Mouse (Mus musculus): Measurements from ENCODE around the gene Kndc1. TPM values are rescaled to one million over a fixed set of nuclear protein-coding genes. Genes with fewer than 3 reads are reported as not detected.

The Kndc1 gene
- polyA plus RNA-seq, 1 experiment from 2014 or later = 0.26 TPM

DNA sequence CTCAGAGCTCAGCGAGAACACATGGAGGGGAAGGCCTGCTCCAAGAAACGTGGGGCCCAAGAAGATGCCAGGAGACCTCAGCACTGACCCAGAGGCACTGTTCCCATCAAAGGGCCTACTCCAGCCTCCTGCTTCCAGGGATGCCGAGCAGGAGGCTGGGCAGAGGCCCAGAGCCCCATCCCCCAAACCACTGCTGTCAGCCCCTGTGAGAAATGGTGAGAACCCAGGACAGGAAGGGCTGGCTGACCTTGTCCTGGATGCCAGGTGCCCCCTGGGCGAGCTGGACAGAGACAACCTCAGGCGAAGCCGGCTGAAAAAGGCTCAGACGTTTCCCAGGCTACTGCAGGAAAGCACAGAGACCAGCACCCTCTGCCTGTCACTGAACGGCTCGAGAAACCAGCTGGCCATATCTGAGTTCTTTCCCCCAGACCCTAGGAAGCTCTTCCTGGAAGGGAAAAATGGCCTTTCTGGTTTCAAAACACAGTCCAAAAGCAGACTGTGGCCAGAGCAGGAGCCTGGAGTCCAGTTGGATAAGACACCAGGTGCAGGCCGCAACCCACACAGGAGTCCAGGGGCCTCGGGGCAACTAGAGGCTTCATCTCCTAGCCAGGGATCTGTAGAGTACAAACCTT, 15.8 kb downstream of the Kndc1 start:
- Histone ChIP-seq H3K9me3 (no peaks in the 10 kb centered on the region), H3K27ac (no peak overlapping the region), H3K4me1 (peaks cover 30% of the 10 kb centered on the region), H3K27me3 (ENCODE audit: poor library complexity, severe bottlenecking) (peaks cover 90% of the 10 kb centered on the region), H3K36me3 (replicated peaks) (no peaks in the 10 kb centered on the region), H3K4me3 (no peak overlapping the region)
- DNase-seq (ENCODE audit: extremely low spot score, low spot score) = no peak
- 64% methylated on average over 11 of the region's 11 CpGs for WGBS

DNA sequence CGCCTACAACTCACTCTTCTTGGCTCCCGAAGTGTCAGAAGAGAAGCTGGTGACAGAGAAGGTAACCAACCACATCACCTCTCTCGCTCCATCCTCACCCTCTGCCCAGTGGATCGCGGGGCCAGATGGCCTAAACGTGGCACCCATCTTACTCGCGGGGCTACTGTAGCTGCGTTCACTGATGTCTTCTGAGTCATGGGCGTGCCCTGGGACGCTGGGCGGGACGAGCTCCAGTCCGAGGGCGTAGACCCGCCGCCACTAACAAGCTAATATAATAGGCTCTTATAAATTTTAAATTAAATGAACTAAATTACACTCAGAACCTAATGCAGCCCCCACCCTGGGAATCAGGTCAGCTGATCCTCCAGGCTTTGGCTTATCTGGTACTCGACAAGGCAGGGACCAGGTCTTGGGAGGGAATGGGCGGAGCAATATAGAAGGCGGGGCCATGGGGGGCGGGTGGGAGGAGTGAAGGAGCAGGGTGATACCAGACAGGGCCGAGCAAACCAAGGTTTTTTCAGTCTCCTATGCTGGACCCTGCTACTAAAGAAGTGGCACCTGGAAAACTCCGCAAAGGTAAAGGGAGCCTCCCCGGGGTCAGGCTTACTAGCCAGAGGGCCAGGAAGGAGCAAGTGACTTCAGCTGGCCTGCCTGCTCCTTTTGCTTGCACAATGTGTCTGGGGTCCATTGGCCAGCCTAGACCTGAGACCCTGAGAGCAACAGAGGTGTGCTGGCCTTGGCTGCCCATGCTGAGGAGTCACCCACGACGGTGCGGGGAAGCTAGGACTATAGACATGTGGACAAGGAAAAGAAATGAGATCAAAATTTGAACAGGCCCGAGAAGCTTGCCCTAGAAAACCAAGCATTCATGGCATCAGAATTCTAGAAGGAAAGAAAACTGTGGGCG, 19.9 kb downstream of the Kndc1 start:
- Histone ChIP-seq H3K27ac (no peak overlapping the region), H3K36me3 (replicated peaks) (no peaks in the 10 kb centered on the region), H3K9me3 (no peaks in the 10 kb centered on the region), H3K4me1 (peaks cover 29% of the 10 kb centered on the region), H3K27me3 (ENCODE audit: poor library complexity, severe bottlenecking) (peaks cover 96% of the 10 kb centered on the region), H3K4me3 (peak overlapping the region; percentile 50)
- DNase-seq (ENCODE audit: extremely low spot score, low spot score) = peak; percentile 46
- WGBS = 8% methylated on average over 29 of the region's 29 CpGs

DNA sequence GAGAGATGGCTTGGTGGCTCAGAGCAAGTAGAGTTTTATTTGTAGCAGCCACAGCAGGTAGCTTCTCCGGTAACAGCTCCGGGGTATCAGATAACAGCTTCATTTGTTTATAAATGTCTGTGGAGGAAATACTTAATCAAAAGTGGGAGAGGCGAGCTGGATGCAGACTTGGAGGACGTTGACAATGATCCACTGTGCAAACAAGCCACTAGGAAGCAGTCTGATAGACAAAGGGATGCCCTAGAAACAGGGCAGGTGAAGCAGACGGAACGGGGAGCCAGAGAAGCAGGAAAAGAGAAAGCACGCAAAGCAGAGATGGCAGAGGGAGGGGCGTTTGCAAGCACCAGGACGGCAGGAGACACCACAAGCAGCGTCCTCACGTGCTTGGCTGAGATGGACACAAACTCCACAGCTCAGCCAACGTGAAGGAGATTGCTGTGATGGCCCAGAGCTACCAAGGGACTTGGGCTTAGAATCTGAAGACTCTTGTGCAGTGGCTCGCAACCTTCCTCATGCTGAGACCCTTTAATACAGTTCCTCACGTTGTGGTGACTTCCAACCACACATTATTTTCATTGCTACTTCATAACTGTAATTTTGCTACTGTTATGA, 21.3 kb downstream of the Kndc1 start:
- WGBS = 7% methylated on average over 14 of the region's 14 CpGs
- H3K36me3 ChIP-seq (replicated peaks) = no peaks in the 10 kb centered on the region
- H3K27me3 ChIP-seq (ENCODE audit: poor library complexity, severe bottlenecking) = peaks cover 92% of the 10 kb centered on the region
- H3K27ac ChIP-seq = no peak overlapping the region
- H3K9me3 ChIP-seq = no peaks in the 10 kb centered on the region
- no peak for DNase-seq (ENCODE audit: extremely low spot score, low spot score)
- peak overlapping the region; percentile 25 for H3K4me3 ChIP-seq
- peaks cover 21% of the 10 kb centered on the region for H3K4me1 ChIP-seq

DNA sequence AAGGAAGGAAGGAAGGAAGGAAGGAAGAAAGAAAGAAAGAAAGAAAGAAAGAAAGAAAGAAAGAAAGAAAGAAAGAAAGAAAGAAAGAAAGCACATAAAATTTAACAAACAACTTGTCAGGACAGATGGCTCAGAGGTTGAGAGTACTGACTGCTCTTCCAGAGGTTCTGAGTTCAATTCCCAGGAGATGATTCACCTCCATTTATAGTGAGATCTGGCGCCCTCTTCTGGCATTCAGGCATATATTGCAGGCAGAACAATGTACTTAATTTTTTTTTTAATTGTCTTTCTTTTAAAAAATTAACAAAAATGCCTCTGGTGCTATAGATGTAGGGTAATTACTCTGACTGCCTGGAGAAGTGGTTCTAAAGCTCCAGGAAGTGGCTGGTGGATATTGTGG, 21.8 kb downstream of the Kndc1 start:
- no peak overlapping the region for H3K4me3 ChIP-seq
- DNase-seq (ENCODE audit: extremely low spot score, low spot score) = no peak
- WGBS = 0% methylated on average over 1 of the region's 1 CpGs
- H3K36me3 ChIP-seq (replicated peaks) = no peaks in the 10 kb centered on the region
- peaks cover 21% of the 10 kb centered on the region for H3K4me1 ChIP-seq
- peaks cover 86% of the 10 kb centered on the region for H3K27me3 ChIP-seq (ENCODE audit: poor library complexity, severe bottlenecking)
- H3K9me3 ChIP-seq = no peaks in the 10 kb centered on the region
- H3K27ac ChIP-seq = no peak overlapping the region

DNA sequence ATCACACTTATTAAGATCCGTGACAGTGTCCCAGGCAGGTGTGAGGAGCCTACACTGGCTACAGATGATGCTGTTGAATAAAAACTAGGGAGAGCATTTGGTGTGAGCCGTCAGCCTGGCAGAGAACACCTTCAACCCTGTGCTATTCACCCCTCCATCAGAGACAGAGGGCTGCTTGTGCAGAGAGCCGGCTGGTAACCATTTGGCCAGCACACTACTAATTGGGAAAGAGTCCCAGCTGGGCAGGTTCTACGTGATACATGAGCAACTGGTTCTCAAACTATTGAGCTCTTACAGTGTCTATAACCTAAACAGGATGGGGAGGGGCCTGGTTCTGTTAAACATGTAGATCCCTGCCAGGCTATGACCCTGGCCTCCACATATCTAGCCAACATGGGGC, 23.8 kb downstream of the Kndc1 start:
- 88% methylated on average over 4 of the region's 4 CpGs for whole genome bisulfite sequencing
- H3K27ac ChIP-seq = no peak overlapping the region
- H3K9me3 ChIP-seq = no peaks in the 10 kb centered on the region
- H3K36me3 ChIP-seq (replicated peaks) = no peaks in the 10 kb centered on the region
- H3K27me3 ChIP-seq (ENCODE audit: poor library complexity, severe bottlenecking) = peaks cover 70% of the 10 kb centered on the region
- H3K4me1 ChIP-seq = peaks cover 21% of the 10 kb centered on the region
- no peak overlapping the region for H3K4me3 ChIP-seq
- no peak for DNase-seq (ENCODE audit: extremely low spot score, low spot score)

DNA sequence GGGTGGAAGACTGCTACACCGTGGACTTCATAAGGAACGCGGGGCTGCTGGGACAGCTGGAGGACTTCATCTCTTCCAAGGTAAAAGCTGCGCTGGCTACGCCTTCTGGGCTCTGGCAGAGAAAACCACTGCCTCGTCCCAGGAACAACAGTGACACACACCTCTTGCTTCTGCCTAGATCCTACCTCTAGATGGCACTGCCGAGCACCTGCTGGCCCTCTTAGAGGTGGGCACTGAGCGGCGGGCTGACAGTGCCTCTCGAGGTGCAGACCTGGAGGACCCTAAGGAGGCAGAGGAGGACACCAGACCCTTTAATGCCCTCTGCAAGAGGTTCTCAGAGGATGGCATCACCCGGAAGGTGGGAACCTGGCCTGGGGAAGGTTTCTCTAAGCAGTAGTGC, 36.2 kb downstream of the Kndc1 start:
- 16% methylated on average over 11 of the region's 11 CpGs for WGBS

DNA sequence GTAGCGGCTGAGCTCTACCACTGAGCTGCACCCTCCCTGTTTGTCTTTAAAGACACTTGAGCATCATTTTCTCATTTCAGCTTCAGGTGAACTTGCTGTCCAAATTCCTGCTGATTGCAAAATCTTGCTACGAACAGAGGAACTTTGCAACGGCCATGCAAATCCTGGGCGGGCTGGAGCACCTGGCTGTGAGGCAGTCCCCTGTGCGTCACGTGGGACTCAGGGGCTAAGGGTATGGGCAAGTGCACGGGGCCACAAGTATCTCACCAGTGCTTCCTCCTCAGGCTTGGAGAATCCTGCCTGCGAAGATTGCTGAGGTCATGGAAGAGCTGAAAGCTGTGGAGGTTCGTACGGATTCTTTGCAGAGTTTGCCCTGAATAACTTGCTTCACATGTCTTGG, 42.2 kb downstream of the Kndc1 start:
- Histone ChIP-seq H3K4me3 (no peak overlapping the region), H3K27me3 (ENCODE audit: poor library complexity, severe bottlenecking) (peaks cover 56% of the 10 kb centered on the region), H3K4me1 (no peaks in the 10 kb centered on the region), H3K36me3 (replicated peaks) (no peaks in the 10 kb centered on the region), H3K27ac (no peak overlapping the region), H3K9me3 (no peaks in the 10 kb centered on the region)
- WGBS = 90% methylated on average over 10 of the region's 10 CpGs
- no peak for DNase-seq (ENCODE audit: extremely low spot score, low spot score)

More for the DNA sequence above, 36.2 kb downstream of the Kndc1 start:
- Histone ChIP-seq H3K9me3 (no peaks in the 10 kb centered on the region), H3K27ac (no peak overlapping the region), H3K27me3 (ENCODE audit: poor library complexity, severe bottlenecking) (peaks cover 36% of the 10 kb centered on the region), H3K36me3 (replicated peaks) (no peaks in the 10 kb centered on the region), H3K4me3 (no peak overlapping the region), H3K4me1 (peaks cover 9% of the 10 kb centered on the region; the same call in 1 of the 2 replicates)
- peak; percentile 43 for DNase-seq (ENCODE audit: extremely low spot score, low spot score)

DNA sequence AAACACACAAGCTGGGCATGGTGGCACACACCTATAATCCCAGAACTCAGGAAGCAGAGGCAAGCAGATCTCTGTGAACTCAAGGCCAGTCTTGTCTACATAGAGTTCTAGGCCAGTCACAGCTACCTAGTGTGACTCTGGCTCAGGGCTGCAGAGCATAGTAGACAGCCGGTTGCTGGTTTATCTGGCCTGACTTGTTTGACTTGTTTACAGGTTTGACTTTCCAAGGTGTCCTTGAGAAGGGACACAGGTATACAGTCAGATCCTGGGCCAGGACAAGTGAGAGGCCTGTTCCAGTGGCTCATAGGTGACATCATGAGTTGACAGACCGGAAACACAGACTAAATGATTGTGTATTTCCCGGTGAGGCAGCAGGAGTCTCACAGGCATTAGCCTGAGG, 42.6 kb downstream of the Kndc1 start:
- no peak for DNase-seq (ENCODE audit: extremely low spot score, low spot score)
- whole genome bisulfite sequencing = 77% methylated on average over 3 of the region's 3 CpGs
- Histone ChIP-seq H3K9me3 (no peaks in the 10 kb centered on the region), H3K4me1 (no peaks in the 10 kb centered on the region), H3K36me3 (replicated peaks) (no peaks in the 10 kb centered on the region), H3K4me3 (no peak overlapping the region), H3K27me3 (ENCODE audit: poor library complexity, severe bottlenecking) (peaks cover 56% of the 10 kb centered on the region), H3K27ac (no peak overlapping the region)

DNA sequence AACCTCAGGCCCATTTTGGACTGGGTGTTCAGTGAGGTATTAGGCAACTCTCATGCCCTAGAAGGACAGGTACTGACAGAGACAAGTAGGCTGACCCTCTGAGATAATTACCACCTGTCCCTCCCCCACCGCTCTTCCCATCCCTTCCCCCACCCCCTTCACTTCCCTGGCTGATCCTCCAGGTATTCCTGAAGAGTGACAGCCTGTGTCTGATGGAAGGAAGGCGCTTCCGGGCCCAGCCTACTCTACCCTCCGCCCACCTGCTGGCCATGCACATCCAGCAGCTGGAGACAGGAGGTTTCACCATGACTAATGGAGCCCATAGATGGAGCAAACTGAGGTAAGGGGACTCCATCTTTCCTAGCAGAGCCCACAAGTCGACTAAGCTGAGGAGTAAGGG, 43.3 kb downstream of the Kndc1 start:
- H3K36me3 ChIP-seq (replicated peaks) = no peaks in the 10 kb centered on the region
- H3K27me3 ChIP-seq (ENCODE audit: poor library complexity, severe bottlenecking) = peaks cover 61% of the 10 kb centered on the region
- H3K27ac ChIP-seq = no peak overlapping the region
- no peak overlapping the region for H3K4me3 ChIP-seq
- no peaks in the 10 kb centered on the region for H3K4me1 ChIP-seq
- no peaks in the 10 kb centered on the region for H3K9me3 ChIP-seq
- no peak for DNase-seq (ENCODE audit: extremely low spot score, low spot score)
- WGBS = 75% methylated on average over 5 of the region's 5 CpGs

DNA sequence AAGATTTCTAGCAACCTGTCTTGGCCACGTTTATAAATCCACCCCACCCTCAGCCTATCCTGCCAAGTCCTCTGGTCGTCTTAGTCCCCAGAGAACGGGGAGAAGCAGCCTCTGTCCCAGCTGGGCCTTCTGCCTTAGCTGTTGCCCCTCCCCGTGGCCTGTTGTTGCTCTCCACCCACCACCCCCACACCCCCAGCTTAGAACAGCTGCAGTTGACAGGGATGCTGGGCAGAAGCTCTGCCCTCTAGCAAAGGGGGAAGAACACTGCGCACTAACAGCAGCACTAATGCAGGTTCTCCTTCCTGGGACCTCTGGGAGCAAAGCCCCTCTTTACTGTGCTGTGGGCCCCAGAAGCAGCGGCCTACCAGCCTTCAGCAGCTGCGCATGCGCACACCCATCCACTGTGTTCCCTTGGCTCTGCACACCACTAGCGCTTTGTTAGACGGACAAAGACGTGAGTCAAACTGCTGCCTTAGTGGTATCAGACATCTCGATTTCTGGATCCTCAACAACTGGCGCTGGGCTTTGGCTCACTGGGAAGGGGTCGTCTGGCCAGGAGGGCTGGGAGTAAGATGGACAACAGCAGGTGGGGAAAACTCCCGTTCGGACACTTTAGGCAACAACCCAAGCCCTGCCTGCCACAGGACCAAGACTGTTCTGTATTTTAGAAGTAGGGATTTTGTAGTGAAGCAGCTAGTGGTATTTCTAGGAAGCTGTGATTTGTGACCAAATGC, 46.1 kb downstream of the Kndc1 start:
- DNase-seq (ENCODE audit: extremely low spot score, low spot score) = no peak
- no peak overlapping the region for H3K27ac ChIP-seq
- no peaks in the 10 kb centered on the region for H3K36me3 ChIP-seq (replicated peaks)
- peaks cover 13% of the 10 kb centered on the region for H3K4me1 ChIP-seq
- H3K27me3 ChIP-seq (ENCODE audit: poor library complexity, severe bottlenecking) = peaks cover 83% of the 10 kb centered on the region
- WGBS = 70% methylated on average over 16 of the region's 16 CpGs
- H3K9me3 ChIP-seq = no peaks in the 10 kb centered on the region
- no peak overlapping the region for H3K4me3 ChIP-seq

DNA sequence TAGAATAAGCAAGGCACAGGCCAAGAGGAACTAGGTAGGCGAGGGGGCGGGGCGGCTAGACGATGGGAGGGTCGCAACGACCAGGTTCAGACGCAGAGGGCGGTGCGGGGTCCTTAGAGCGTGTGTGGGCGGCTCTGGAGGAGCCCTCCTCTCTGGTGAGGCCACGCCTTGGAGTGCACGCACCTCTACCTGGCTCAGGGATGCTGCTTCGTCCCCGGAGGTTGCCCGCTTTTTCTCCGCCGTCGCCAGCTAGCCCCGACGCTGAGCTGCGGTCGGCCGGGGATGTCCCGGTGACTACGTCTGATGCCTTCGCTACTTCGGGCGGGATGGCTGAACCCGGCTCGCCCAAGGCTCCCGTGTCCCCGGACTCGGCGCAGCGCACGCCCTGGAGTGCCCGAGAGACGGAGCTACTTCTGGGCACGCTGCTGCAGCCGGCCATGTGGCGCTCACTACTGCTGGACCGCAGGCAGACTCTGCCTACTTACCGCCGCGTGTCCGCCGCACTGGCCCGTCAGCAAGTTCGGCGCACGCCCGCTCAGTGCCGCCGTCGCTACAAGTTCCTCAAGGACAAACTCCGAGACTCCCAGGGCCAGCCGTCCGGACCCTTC, 49.3 kb downstream of the Kndc1 start, which contains the start of gene Utf1:
Utf1 (plus strand) TSS at position 116 of the 608 bp plus-strand sequence.
- WGBS = under 1% methylated on average over 59 of the region's 59 CpGs
- no peaks in the 10 kb centered on the region for H3K9me3 ChIP-seq
- peaks cover 13% of the 10 kb centered on the region for H3K4me1 ChIP-seq
- H3K27ac ChIP-seq = no peak within 1 kb of the TSS
- no peaks in the 10 kb centered on the region for H3K36me3 ChIP-seq (replicated peaks)
- peak within 1 kb of the TSS; percentile 45 for H3K4me3 ChIP-seq
- DNase-seq (ENCODE audit: extremely low spot score, low spot score) = peak; percentile 57
- peaks cover 93% of the 10 kb centered on the region for H3K27me3 ChIP-seq (ENCODE audit: poor library complexity, severe bottlenecking)
